Mouse (Mus musculus): ENCODE results near the gene Orm1. TPM values are rescaled to one million over a fixed set of nuclear protein-coding genes. Genes with fewer than 3 reads are reported as not detected.
A peak's percentile ranks its signal among the peaks of the same experiment; 100 is the strongest.
"Not testable (repeated sequence)": the region's sequence is repeated elsewhere in the genome, so short reads cannot be mapped to it uniquely, and the experiment has no call there.

Gene Orm1
- polyA plus RNA-seq, 1 experiment from 2014 or later = 2.5 TPM

- Histone ChIP-seq H3K9ac (ENCODE audit: low read depth, low read length) (no peak overlapping the region), H3K27me3 (replicated peaks; ENCODE audit: control insufficient read depth, insufficient read depth, low read length) (no peaks in the 10 kb centered on the region), H3K9me3 (ENCODE audit: control insufficient read depth, low read length) (no peaks in the 10 kb centered on the region), H3K4me3 (ENCODE audit: low read depth, low read length) (no peak overlapping the region), H3K36me3 (ENCODE audit: control insufficient read depth, insufficient read depth, low read length) (peaks cover 78% of the 10 kb centered on the region), H3K27ac (replicated peaks; ENCODE audit: low read depth, low read length) (peak overlapping the region; percentile 15; the same call in 1 of the 2 replicates), H3K4me2 (ENCODE audit: low read depth, low read length) (no peak overlapping the region), H3K4me1 (ENCODE audit: control insufficient read depth, insufficient read depth, low read length) (no peaks in the 10 kb centered on the region; the same call in 1 of the 2 replicates)
- peak; percentile 15 for DNase-seq (ENCODE audit: low spot score)
- WGBS = 46% methylated on average over 10 of the region's 10 CpGs
- ATAC-seq (ENCODE audit: low read depth) = no peak
Observed at GRCm38 (mm10) chr4:63310247-63310855, 34.0 kb upstream of the Orm1 start.

GRCm38 (mm10) chr4:63311426-63311825 is 32.9 kb upstream of the Orm1 start:
- peak; percentile 76 for DNase-seq (ENCODE audit: low spot score)
- H3K36me3 ChIP-seq (ENCODE audit: control insufficient read depth, insufficient read depth, low read length) = peaks cover 72% of the 10 kb centered on the region
- H3K4me3 ChIP-seq (ENCODE audit: low read depth, low read length) = no peak overlapping the region
- H3K27me3 ChIP-seq (replicated peaks; ENCODE audit: control insufficient read depth, insufficient read depth, low read length) = no peaks in the 10 kb centered on the region
- no peaks in the 10 kb centered on the region for H3K9me3 ChIP-seq (ENCODE audit: control insufficient read depth, low read length)
- H3K9ac ChIP-seq (ENCODE audit: low read depth, low read length) = no peak overlapping the region
- no peak overlapping the region for H3K4me2 ChIP-seq (ENCODE audit: low read depth, low read length)
- H3K27ac ChIP-seq (replicated peaks; ENCODE audit: low read depth, low read length) = peak overlapping the region; percentile 22; the same call in 1 of the 2 replicates
- H3K4me1 ChIP-seq (ENCODE audit: control insufficient read depth, insufficient read depth, low read length) = no peaks in the 10 kb centered on the region; the same call in 1 of the 2 replicates
- ATAC-seq (ENCODE audit: low read depth) = peak; percentile 31
- WGBS = 82% methylated on average over 7 of the region's 7 CpGs

GRCm38 (mm10) chr4:63314063-63314462 is 30.3 kb upstream of the Orm1 start:
- no peak overlapping the region for H3K27ac ChIP-seq (replicated peaks; ENCODE audit: low read depth, low read length)
- H3K27me3 ChIP-seq (replicated peaks; ENCODE audit: control insufficient read depth, insufficient read depth, low read length) = no peaks in the 10 kb centered on the region
- no peak overlapping the region for H3K4me3 ChIP-seq (ENCODE audit: low read depth, low read length)
- H3K36me3 ChIP-seq (ENCODE audit: control insufficient read depth, insufficient read depth, low read length) = peaks cover 85% of the 10 kb centered on the region
- no peaks in the 10 kb centered on the region; the same call in 1 of the 2 replicates for H3K4me1 ChIP-seq (ENCODE audit: control insufficient read depth, insufficient read depth, low read length)
- H3K9ac ChIP-seq (ENCODE audit: low read depth, low read length) = no peak overlapping the region
- no peak for ATAC-seq (ENCODE audit: low read depth)
- no peak for DNase-seq (ENCODE audit: low spot score)
- H3K9me3 ChIP-seq (ENCODE audit: control insufficient read depth, low read length) = no peaks in the 10 kb centered on the region
- 68% methylated on average over 5 of the region's 5 CpGs for WGBS
- H3K4me2 ChIP-seq (ENCODE audit: low read depth, low read length) = no peak overlapping the region

GRCm38 (mm10) chr4:63316076-63316746 is 28.1 kb upstream of the Orm1 start:
- H3K27ac ChIP-seq (replicated peaks; ENCODE audit: low read depth, low read length) = no peak overlapping the region
- no peak overlapping the region for H3K4me2 ChIP-seq (ENCODE audit: low read depth, low read length)
- peaks cover 73% of the 10 kb centered on the region for H3K36me3 ChIP-seq (ENCODE audit: control insufficient read depth, insufficient read depth, low read length)
- no peaks in the 10 kb centered on the region for H3K9me3 ChIP-seq (ENCODE audit: control insufficient read depth, low read length)
- ATAC-seq (ENCODE audit: low read depth) (0 out of 2 replicates have a peak, but pooled peaks have one; percentile 41), DNase-seq (ENCODE audit: low spot score) (peak; percentile 68)
- H3K4me3 ChIP-seq (ENCODE audit: low read depth, low read length) = no peak overlapping the region
- no peaks in the 10 kb centered on the region; the same call in 1 of the 2 replicates for H3K4me1 ChIP-seq (ENCODE audit: control insufficient read depth, insufficient read depth, low read length)
- no peak overlapping the region for H3K9ac ChIP-seq (ENCODE audit: low read depth, low read length)
- 51% methylated on average over 8 of the region's 9 CpGs for WGBS
- no peaks in the 10 kb centered on the region for H3K27me3 ChIP-seq (replicated peaks; ENCODE audit: control insufficient read depth, insufficient read depth, low read length)

GRCm38 (mm10) chr4:63319566-63319965 is 24.8 kb upstream of the Orm1 start:
- H3K4me2 ChIP-seq (ENCODE audit: low read depth, low read length); ATAC-seq (ENCODE audit: low read depth); H3K9ac ChIP-seq (ENCODE audit: low read depth, low read length); H3K27ac ChIP-seq (replicated peaks; ENCODE audit: low read depth, low read length); H3K27me3 ChIP-seq (replicated peaks; ENCODE audit: control insufficient read depth, insufficient read depth, low read length); H3K4me3 ChIP-seq (ENCODE audit: low read depth, low read length); H3K9me3 ChIP-seq (ENCODE audit: control insufficient read depth, low read length); H3K4me1 ChIP-seq (ENCODE audit: control insufficient read depth, insufficient read depth, low read length): not testable (repeated sequence)
- peaks cover 75% of the 10 kb centered on the region for H3K36me3 ChIP-seq (ENCODE audit: control insufficient read depth, insufficient read depth, low read length)
- DNase-seq (ENCODE audit: low spot score) = peak; percentile 56
- WGBS = 23% methylated on average over 3 of the region's 3 CpGs

- Histone ChIP-seq H3K4me2 (ENCODE audit: low read depth, low read length) (no peak overlapping the region), H3K36me3 (ENCODE audit: control insufficient read depth, insufficient read depth, low read length) (peaks cover 79% of the 10 kb centered on the region), H3K4me1 (ENCODE audit: control insufficient read depth, insufficient read depth, low read length) (no peaks in the 10 kb centered on the region), H3K27ac (replicated peaks; ENCODE audit: low read depth, low read length) (no peak overlapping the region), H3K27me3 (replicated peaks; ENCODE audit: control insufficient read depth, insufficient read depth, low read length) (no peaks in the 10 kb centered on the region), H3K4me3 (ENCODE audit: low read depth, low read length) (no peak overlapping the region), H3K9me3 (ENCODE audit: control insufficient read depth, low read length) (no peaks in the 10 kb centered on the region), H3K9ac (ENCODE audit: low read depth, low read length) (no peak overlapping the region)
- ATAC-seq (ENCODE audit: low read depth) (no peak), DNase-seq (ENCODE audit: low spot score) (no peak)
- 71% methylated on average over 8 of the region's 8 CpGs for WGBS
Observed at GRCm38 (mm10) chr4:63323275-63323815, 21.0 kb upstream of the Orm1 start.

- 87% methylated on average over 4 of the region's 4 CpGs for WGBS
- Histone ChIP-seq H3K9ac (ENCODE audit: low read depth, low read length) (no peak overlapping the region), H3K9me3 (ENCODE audit: control insufficient read depth, low read length) (no peaks in the 10 kb centered on the region), H3K36me3 (ENCODE audit: control insufficient read depth, insufficient read depth, low read length) (peaks cover 56% of the 10 kb centered on the region), H3K4me3 (ENCODE audit: low read depth, low read length) (no peak overlapping the region), H3K27me3 (replicated peaks; ENCODE audit: control insufficient read depth, insufficient read depth, low read length) (no peaks in the 10 kb centered on the region), H3K4me1 (ENCODE audit: control insufficient read depth, insufficient read depth, low read length) (no peaks in the 10 kb centered on the region), H3K27ac (replicated peaks; ENCODE audit: low read depth, low read length) (no peak overlapping the region), H3K4me2 (ENCODE audit: low read depth, low read length) (no peak overlapping the region)
- no peak for ATAC-seq (ENCODE audit: low read depth)
- no peak for DNase-seq (ENCODE audit: low spot score)
Observed at GRCm38 (mm10) chr4:63333403-63333802, 11.0 kb upstream of the Orm1 start.

GRCm38 (mm10) chr4:63338414-63339076 is 5.8 kb upstream of the Orm1 start:
- H3K9me3 ChIP-seq (ENCODE audit: control insufficient read depth, low read length) = no peaks in the 10 kb centered on the region
- peaks cover 15% of the 10 kb centered on the region for H3K36me3 ChIP-seq (ENCODE audit: control insufficient read depth, insufficient read depth, low read length)
- 53% methylated on average over 3 of the region's 3 CpGs for WGBS
- H3K27ac ChIP-seq (replicated peaks; ENCODE audit: low read depth, low read length) = no peak overlapping the region
- ATAC-seq (ENCODE audit: low read depth) (no peak), DNase-seq (ENCODE audit: low spot score) (no peak)
- H3K4me3 ChIP-seq (ENCODE audit: low read depth, low read length) = no peak overlapping the region
- no peak overlapping the region for H3K4me2 ChIP-seq (ENCODE audit: low read depth, low read length)
- no peaks in the 10 kb centered on the region for H3K27me3 ChIP-seq (replicated peaks; ENCODE audit: control insufficient read depth, insufficient read depth, low read length)
- H3K9ac ChIP-seq (ENCODE audit: low read depth, low read length) = no peak overlapping the region
- no peaks in the 10 kb centered on the region for H3K4me1 ChIP-seq (ENCODE audit: control insufficient read depth, insufficient read depth, low read length)

Data from embryonic facial prominence, embryonic 14.5 days (tissue).